ENCODE assay signal across 8 mouse cellular contexts in genomic region chr11:58225655-58226054, GRCm38 (mm10). TPM values are rescaled to one million over a fixed set of nuclear protein-coding genes. Genes with fewer than 3 reads are reported as not detected.
DNase-seq lines count a peak whose midpoint lies in the region; ATAC-seq lines count a peak whose summit lies in the region.

No protein-coding gene starts in this region.

- no peak overlapping the region for H3K9ac ChIP-seq in kidney, embryonic 14.5 days (ENCODE audit: low read depth, low read length)

- no peak overlapping the region for H3K4me3 ChIP-seq in kidney, embryonic 14.5 days (ENCODE audit: low read length)

- peak; percentile 67 for ATAC-seq in kidney, embryonic 14.5 days (ENCODE audit: low FRiP score, low TSS enrichment)

- H3K4me1 ChIP-seq in kidney, embryonic 14.5 days (ENCODE audit: control insufficient read depth, insufficient read depth, low read length): peaks cover 15% of the 10 kb centered on the region

- DNase-seq in 416B (ENCODE audit: low read depth) (peak; percentile 74), liver (peak; percentile 73)
- DNase-seq in T-cell, adult 2 months (ENCODE audit: low spot score): peak; percentile 71
- DNase-seq in cerebellum, postnatal 25 days: peak; percentile 70 to 77
- DNase-seq in heart, adult 11 months: peak; percentile 96
- DNase-seq in ovary, adult 18-20 months (ENCODE audit: low spot score): peak; percentile 39
- DNase-seq in testis, postnatal 14 days (ENCODE audit: low spot score): peak; percentile 45

- no peak overlapping the region for H3K4me2 ChIP-seq in kidney, embryonic 14.5 days (replicated peaks; ENCODE audit: low read depth, low read length)

- H3K27ac ChIP-seq in kidney, embryonic 14.5 days (ENCODE audit: low read depth, low read length): peak overlapping the region; percentile 42; the same call in 1 of the 2 replicates

- H3K27me3 ChIP-seq in kidney, embryonic 14.5 days (ENCODE audit: control insufficient read depth, insufficient read depth, low read length): no peaks in the 10 kb centered on the region

- 2% methylated on average over 5 of the region's 5 CpGs for WGBS in kidney, embryonic 14.5 days

- no peaks in the 10 kb centered on the region for H3K9me3 ChIP-seq in kidney, embryonic 14.5 days (ENCODE audit: control insufficient read depth, low read length)

- H3K36me3 ChIP-seq in kidney, embryonic 14.5 days (ENCODE audit: control insufficient read depth, insufficient read depth, low read length): no peaks in the 10 kb centered on the region

RNA-seq across cellular contexts. Expression of gene Irgm2, which starts 26.2 kb away (rescaled TPM):
- polyA plus RNA-seq in kidney, embryonic 14.5 days (2014; fragmentation: Nextera tagmentation; extraction: Ambion mirVana): 0.84 and 1.9 TPM in 2 replicates

RNA-seq across cellular contexts. Expression of gene Igtp, which starts 26.3 kb away (rescaled TPM):
- polyA plus RNA-seq in kidney, embryonic 14.5 days (2014; fragmentation: Nextera tagmentation; extraction: Ambion mirVana): 3.3 and 4.2 TPM in 2 replicates

RNA-seq across cellular contexts. Expression of gene 4930438A08Rik, which starts 48.9 kb away (rescaled TPM):
- not detected in 2 replicates for polyA plus RNA-seq in kidney, embryonic 14.5 days (2014; fragmentation: Nextera tagmentation; extraction: Ambion mirVana)

RNA-seq across cellular contexts. Expression of gene Mrpl22, which starts 54.2 kb away (rescaled TPM):
- polyA plus RNA-seq in kidney, embryonic 14.5 days (2014; fragmentation: Nextera tagmentation; extraction: Ambion mirVana): 137 and 186 TPM in 2 replicates

RNA-seq across cellular contexts. Expression of gene Gemin5, which starts 57.3 kb away (rescaled TPM):
- 27.1 and 35.7 TPM in 2 replicates for polyA plus RNA-seq in kidney, embryonic 14.5 days (2014; fragmentation: Nextera tagmentation; extraction: Ambion mirVana)

Comparison
In these comparisons a context has a peak if more than half of its experiments do, and no peak if none do; other contexts are left out.
1. DNase-seq: peak in every context shown above with its lines; median percentile 96 in heart, adult 11 months; 74 in 416B; 74 in cerebellum, postnatal 25 days; 73 in liver; 71 in T-cell, adult 2 months; 45 in testis, postnatal 14 days; 39 in ovary, adult 18-20 months.